Mouse (Mus musculus) megakaryocyte, embryonic 14.5 days (primary cell): ENCODE data around the gene Foxg1.

Source experiments
- FLI1 ChIP-seq: IDR thresholded peaks from 2 replicates; pipeline ENCODE4 v1.6.1; 2012; ENCODE audit warnings: low read length, inconsistent platforms, mixed read lengths
- GATA1 ChIP-seq: IDR thresholded peaks from 3 replicates; pipeline ENCODE4 v1.6.1; 2012; ENCODE audit warnings: mixed read lengths, low read length, inconsistent platforms, borderline replicate concordance

GRCm38 (mm10) chr12:49390926-49391304 lies 8.5 kb downstream of the Foxg1 start:
- TF ChIP-seq GATA1: no peak
- no peak for TF ChIP-seq FLI1
